Mouse (Mus musculus): Measurements from ENCODE around the gene Unc13c.

DNA sequence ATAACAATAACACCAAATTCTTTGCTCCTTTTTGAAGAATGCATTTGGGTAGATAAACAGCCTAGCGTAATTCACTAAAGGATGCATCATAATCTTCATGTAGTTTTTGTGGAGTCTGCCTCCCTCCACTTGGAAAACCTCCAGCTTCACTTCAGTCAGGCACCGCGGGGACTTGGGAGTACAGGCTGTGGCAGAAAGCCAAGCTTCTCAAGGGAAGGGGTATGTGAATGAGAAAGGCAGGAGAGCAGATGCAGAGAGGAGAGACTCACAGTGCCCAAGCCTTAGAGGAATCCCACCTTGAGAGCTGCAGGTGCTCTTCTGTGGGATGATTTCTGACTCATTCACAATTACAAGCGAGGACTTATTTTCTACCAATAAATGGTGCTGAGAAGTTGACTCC, 33.9 kb downstream of the Unc13c start:
- no peak for TF ChIP-seq POLR2A (IDR thresholded peaks at IDR 0.05; ENCODE audit: insufficient read depth, low read length)
- TF ChIP-seq CTCF (IDR thresholded peaks at IDR 0.05; ENCODE audit: low read depth, low read length) = no peak
- TF ChIP-seq EP300 (IDR thresholded peaks at IDR 0.05; ENCODE audit: insufficient read depth, low read depth, low read length) = no peak

Measured in ES-Bruce4 (cell line).